Mouse (Mus musculus) c-Kit-positive CD71-positive TER-119-negative erythroid progenitor cells, embryonic 14.5 days (primary cell): ENCODE data around the gene Zfr2.
A peak's percentile ranks its signal among the peaks of the same experiment; 100 is the strongest.

Experiments
- DNase-seq: peaks from one replicate; pipeline ENCODE4 v3.0.0-alpha.2; 2013; ENCODE audit warnings: low read depth

Gene Zfr2

DNA sequence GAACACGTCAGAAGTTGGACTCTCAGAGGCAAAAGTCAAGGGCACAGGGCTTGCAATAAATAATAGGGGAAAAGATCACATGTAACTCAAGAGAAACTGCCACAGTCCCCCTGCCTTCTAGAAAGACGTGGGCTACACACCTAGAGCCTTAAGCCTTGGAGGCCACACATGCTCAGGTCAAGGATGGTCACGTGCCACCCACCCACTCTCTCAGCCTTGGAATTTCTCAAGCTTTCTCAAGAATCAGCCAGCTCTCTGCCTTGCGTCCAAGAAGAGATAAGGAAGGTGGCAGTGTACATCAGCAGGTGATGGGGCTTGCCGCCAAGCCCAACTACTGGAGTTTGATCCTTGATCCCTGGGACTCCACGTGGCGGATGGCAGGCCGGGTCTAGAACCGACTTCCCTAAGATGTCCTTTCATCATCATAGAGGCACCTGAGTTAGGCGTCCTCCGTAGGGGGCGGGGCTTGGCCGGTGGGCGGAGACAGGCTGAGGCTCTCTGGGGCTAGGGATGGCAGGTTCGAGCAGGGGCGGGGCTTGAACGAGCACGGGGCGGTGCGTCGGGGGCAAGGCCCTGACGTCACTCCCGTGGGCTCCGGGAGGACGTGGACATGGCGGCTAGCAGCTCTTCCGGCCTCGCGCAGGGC lies at the start of gene Zfr2:
Gene Zfr2 (plus strand): TSS at position 576 of the 646 bp plus-strand sequence.
- peak; percentile 86 for DNase-seq

DNA sequence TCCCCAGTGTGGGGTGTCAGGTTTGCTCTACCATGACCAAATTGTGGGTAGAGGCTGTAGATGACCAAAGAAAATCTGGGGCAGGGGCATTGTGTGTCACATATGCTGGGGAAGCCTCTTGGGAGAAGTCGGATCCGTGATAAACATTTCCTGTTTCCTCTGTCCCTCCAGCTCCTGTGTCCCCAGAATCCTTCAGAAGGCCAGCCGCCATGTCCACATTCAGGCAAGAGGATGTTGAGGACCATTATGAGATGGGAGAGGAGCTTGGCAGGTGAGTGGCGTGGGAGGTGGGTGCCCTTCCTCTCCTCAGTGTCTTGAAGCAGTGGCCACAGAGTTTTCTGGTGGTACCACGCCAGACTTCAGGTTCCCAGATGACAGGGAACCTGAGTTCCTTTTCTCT lies 49.1 kb upstream of the Zfr2 start, which contains the start of gene 4930442H23Rik:
Gene 4930442H23Rik (minus strand): TSS at position 45 of the 400 bp plus-strand sequence.
- DNase-seq: no peak

DNA sequence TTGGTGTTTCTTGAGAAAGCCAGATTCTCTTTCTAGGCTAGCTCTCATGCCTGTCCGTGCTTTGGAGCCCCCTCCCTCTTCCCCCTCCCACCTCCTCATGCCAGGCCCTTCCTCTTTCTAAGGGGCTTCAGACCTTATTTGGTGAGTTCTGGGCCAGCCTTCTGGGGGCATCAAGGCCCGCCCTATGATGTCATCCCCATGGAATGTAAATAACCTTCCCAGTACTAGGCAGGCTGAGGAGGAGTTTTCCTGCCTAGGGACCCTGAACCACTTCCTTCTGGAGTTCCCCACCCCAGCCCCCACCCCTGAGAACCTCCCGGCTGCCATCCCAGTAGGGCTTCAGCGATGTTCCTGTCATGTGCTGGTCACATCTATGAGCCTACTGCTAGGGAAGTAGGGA lies 48.2 kb upstream of the Zfr2 start:
- no peak for DNase-seq

DNA sequence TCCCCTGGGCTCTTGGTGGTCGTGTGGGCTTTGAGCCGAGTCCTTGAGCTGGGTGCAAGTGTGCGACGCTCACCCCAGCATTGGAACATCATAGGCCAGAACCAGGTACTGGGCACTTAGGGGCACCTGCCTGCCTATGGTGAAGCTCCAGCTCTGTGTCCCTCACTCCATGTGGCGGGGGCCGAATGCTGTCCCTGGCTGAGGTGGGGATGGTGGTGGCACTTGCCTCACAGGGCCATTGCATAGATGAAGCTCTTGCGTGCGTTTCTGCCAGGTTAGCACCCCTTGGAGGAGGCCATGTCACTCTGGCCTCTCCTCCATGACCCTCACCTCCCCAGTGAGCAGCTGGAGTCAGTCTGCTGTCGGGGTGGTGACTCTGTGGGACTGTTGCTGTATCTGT lies 45.8 kb upstream of the Zfr2 start:
- DNase-seq: no peak

GRCm38 (mm10) chr10:81189821-81190220 lies 43.1 kb upstream of the Zfr2 start:
- DNase-seq: no peak

GRCm38 (mm10) chr10:81190236-81190911 lies 42.6 kb upstream of the Zfr2 start:
- DNase-seq: no peak

GRCm38 (mm10) chr10:81190912-81191321 lies 42.0 kb upstream of the Zfr2 start:
- DNase-seq: no peak

GRCm38 (mm10) chr10:81191342-81191982 lies 41.5 kb upstream of the Zfr2 start:
- no peak for DNase-seq

- DNase-seq: peak; percentile 75
Observed at GRCm38 (mm10) chr10:81192270-81192967, 40.5 kb upstream of the Zfr2 start.

DNA sequence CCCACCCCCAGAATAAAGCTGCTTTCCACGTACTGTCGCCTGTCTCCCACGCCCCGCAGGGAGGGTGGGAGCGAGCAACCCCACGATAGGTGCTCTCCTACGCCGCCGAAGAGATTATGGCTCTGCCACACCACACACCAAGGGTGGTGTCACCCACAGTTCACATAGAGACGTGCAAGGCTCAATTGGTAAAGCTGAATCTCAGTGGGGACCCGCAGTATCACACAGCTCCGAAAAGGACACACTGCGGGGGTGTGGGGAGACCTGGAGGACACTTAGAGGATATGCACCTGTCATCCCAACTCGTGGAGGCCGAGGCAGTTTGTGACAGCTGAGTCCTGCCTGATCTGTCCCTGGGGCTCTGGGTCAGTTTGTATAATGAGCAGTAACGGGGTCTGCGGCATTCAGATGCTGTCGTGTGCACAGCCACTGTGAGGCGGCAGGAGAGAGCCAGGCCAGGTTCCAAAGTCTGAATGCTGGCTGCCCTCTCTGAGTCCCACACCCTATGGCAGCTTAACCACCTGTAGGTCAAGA lies 39.9 kb upstream of the Zfr2 start:
- DNase-seq: no peak

DNA sequence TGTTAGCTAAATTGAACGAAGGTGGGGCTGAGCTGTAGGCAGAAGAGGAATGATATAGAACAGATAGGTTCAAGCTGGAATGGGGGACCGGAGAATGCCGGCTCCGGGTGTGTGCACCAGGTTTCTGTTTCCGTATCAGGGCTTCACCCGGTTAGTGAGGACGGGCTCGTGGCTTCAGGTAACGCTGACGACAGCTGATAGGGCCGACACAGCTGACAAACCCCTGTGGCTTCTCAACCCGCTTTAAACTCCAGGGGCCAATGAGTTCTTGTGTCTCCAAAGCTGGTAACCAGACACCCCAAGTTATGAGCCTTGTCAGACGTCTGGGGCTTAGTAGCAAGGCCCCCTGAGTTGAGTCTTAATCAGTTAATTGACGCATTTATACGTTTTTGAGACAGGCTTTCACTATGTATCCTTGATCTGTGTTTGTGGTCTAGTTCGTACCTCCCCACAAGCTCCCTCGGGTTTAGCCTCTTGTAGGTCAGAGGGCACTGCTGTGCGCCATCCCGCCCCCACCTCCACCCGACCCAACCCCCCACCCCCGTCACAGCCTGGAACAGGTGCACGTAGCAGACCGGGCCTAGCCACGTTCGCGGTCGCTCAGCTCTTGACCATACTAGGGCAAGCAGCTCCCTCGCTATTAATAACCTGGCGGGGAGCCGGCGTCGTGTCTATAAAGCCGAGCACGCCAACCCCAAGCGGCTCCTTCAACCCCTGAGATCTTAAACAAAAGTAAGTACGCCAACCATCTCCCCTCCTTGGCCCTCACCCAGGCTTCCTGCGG lies 38.8 kb upstream of the Zfr2 start:
- no peak for DNase-seq

- no peak for DNase-seq
Observed at GRCm38 (mm10) chr10:81195300-81195699, 37.7 kb upstream of the Zfr2 start.

DNA sequence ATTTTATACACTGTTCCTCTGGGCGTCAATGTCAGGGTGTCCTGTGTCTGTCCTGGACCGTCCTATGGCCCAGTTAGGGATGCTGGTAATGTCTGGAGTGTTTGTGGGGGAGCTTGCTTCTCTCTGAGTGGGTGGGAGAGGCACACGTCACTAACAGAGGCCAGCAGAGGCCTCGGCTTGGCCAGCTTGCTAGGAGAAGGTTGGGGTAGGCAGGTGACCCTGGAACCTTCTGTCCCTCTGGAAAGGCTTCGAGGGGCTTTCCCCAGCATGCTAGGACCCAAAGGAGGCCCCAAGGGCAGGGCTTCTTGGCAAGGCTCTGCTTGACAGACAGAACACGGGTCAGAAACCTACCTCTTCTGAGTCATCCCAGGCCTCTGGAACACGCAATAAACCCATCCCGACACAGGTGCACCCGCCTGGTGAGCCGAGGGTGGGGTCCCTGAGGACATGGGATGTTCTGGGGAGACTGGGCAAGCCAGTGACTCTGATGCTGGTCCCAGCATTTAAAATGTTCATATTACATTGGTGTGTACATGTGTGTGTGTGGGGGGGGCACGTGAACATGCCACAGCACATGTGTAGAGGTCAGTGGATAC lies 36.4 kb upstream of the Zfr2 start:
- no peak for DNase-seq

GRCm38 (mm10) chr10:81197305-81197704 lies 35.6 kb upstream of the Zfr2 start:
- DNase-seq: no peak

DNA sequence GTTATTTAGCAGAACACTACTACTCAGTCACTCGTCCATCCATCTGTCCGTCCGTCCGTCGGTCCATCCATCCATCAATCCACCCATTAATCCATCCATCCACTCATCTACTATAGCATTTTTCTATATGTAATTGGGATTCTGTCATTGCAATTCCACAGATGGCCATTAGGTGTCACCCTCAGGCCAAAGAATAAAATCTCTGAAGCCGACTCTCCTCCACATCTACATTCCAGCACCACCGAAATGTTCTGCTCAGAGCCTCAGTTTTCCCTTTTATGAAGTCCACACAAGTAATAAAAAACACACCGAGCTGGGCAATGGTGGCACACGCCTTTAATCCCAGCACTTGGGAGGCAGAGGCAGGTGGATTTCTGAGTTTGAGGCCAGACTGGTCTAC lies 34.7 kb upstream of the Zfr2 start:
- DNase-seq: no peak

GRCm38 (mm10) chr10:81198990-81199389 lies 34.0 kb upstream of the Zfr2 start:
- no peak for DNase-seq

GRCm38 (mm10) chr10:81200141-81200540 lies 32.8 kb upstream of the Zfr2 start:
- DNase-seq: no peak

GRCm38 (mm10) chr10:81200605-81201287 lies 32.2 kb upstream of the Zfr2 start:
- DNase-seq: no peak

- no peak for DNase-seq
Observed at GRCm38 (mm10) chr10:81201807-81202758, 30.9 kb upstream of the Zfr2 start, which contains the start of gene Nmrk2. Gene Nmrk2, minus strand, starts transcription at chr10:81202051.
